Mouse (Mus musculus) MEL (cell line): Measurements from ENCODE around the gene Cbx4. TPM values are rescaled to one million over a fixed set of nuclear protein-coding genes. Genes with fewer than 3 reads are reported as not detected.

ENCODE experiments used
- DNase-seq: peaks from one replicate; pipeline ENCODE4 v3.0.0; 2011; ENCODE audit warnings: low read depth, low spot score
- H3K27ac ChIP-seq: 2 replicates; pipeline ENCODE4 v1.5.1; 2012; ENCODE audit warnings: low read depth, mild to moderate bottlenecking, control low read depth, low read length, moderate library complexity; ENCODE audit not compliant: control insufficient read depth
- H3K27me3 ChIP-seq, 2 experiments: fragments of 150-350 bp in 1 of 2; sonication (generic) in 1 of 2; 2 replicates each; pipeline ENCODE4 v1.6.1; 2012; ENCODE audit warnings: low read length in 2 of 2, mild to moderate bottlenecking in 2 of 2, improper control_type of control experiment in 1 of 2, moderate library complexity in 1 of 2; ENCODE audit not compliant: insufficient read depth in 2 of 2, control insufficient read depth in 1 of 2
- H3K36me3 ChIP-seq, 2 experiments: 2 replicates each; pipeline ENCODE4 v1.6.1; 2012 to 2014; ENCODE audit warnings: low read length in 2 of 2, improper control_type of control experiment in 1 of 2, inconsistent platforms in 1 of 2, mild to moderate bottlenecking in 1 of 2; ENCODE audit not compliant: insufficient read depth in 2 of 2, control insufficient read depth in 1 of 2
- H3K4me1 ChIP-seq, 2 experiments: fragments of 150-350 bp in 1 of 2; sonication (generic) in 1 of 2; 2 replicates each; pipeline ENCODE4 v1.6.1; 2012; ENCODE audit warnings: low read length in 2 of 2, improper control_type of control experiment in 1 of 2, mild to moderate bottlenecking in 1 of 2; ENCODE audit not compliant: insufficient read depth in 2 of 2, control insufficient read depth in 1 of 2
- H3K4me3 ChIP-seq, 2 experiments: fragments of 150-350 bp in 1 of 2; sonication (generic) in 1 of 2; 2 replicates each; pipeline ENCODE4 v1.5.1; 2012; ENCODE audit warnings: low read depth in 2 of 2, low read length in 2 of 2, mild to moderate bottlenecking in 2 of 2, moderate library complexity in 2 of 2, control low read depth in 1 of 2, improper control_type of control experiment in 1 of 2; ENCODE audit not compliant: control insufficient read depth in 1 of 2, insufficient read depth in 1 of 2
- H3K79me2 ChIP-seq: 2 replicates; pipeline ENCODE4 v1.6.1; 2012; ENCODE audit warnings: mild to moderate bottlenecking, low read length, moderate library complexity; ENCODE audit not compliant: control insufficient read depth, poor library complexity, insufficient read depth
- H3K9ac ChIP-seq: 2 replicates; pipeline ENCODE4 v1.6.1; 2012; ENCODE audit warnings: low read depth, mild to moderate bottlenecking, control low read depth, low read length, moderate library complexity; ENCODE audit not compliant: control insufficient read depth, poor library complexity, severe bottlenecking
- H3K9me3 ChIP-seq: fragments of 150-350 bp; sonication (generic); replicated peaks from 2 replicates; pipeline ENCODE4 v1.6.1; 2012; ENCODE audit warnings: mild to moderate bottlenecking, low read length, improper control_type of control experiment, moderate library complexity; ENCODE audit not compliant: insufficient read depth
- BHLHE40 ChIP-seq: IDR thresholded peaks from 2 replicates; pipeline ENCODE4 v1.6.1; 2012; ENCODE audit warnings: low read depth, mild to moderate bottlenecking, inconsistent platforms, low read length, improper control_type of control experiment, borderline replicate concordance
- HCFC1 ChIP-seq: IDR thresholded peaks from 2 replicates; pipeline ENCODE4 v1.6.1; 2012; ENCODE audit warnings: low read depth, mild to moderate bottlenecking, inconsistent platforms, low read length, improper control_type of control experiment, moderate library complexity
- MEF2A ChIP-seq: IDR thresholded peaks from 2 replicates; pipeline ENCODE4 v1.6.1; 2014; ENCODE audit warnings: low read depth, mild to moderate bottlenecking, inconsistent platforms, low read length, improper control_type of control experiment; ENCODE audit not compliant: poor library complexity, insufficient replicate concordance, severe bottlenecking; ENCODE audit errors: extremely low read depth
- MXI1 ChIP-seq: IDR thresholded peaks from 2 replicates; pipeline ENCODE4 v1.6.1; 2011; ENCODE audit warnings: mild to moderate bottlenecking, low read depth, low read length, improper control_type of control experiment
- NRF1 ChIP-seq: IDR thresholded peaks from 2 replicates; pipeline ENCODE4 v1.6.1; 2014; ENCODE audit warnings: low read depth, mild to moderate bottlenecking, inconsistent platforms, low read length, improper control_type of control experiment, moderate library complexity; ENCODE audit not compliant: poor library complexity, insufficient read depth, severe bottlenecking
- POLR2AphosphoS5 ChIP-seq: IDR thresholded peaks from 2 replicates; pipeline ENCODE4 v1.6.1; 2012; ENCODE audit warnings: low read depth, borderline replicate concordance, mild to moderate bottlenecking, inconsistent platforms, low read length, moderate library complexity, mixed read lengths
- RCOR1 ChIP-seq: IDR thresholded peaks from 2 replicates; pipeline ENCODE4 v1.6.1; 2012; ENCODE audit warnings: low read depth, mild to moderate bottlenecking, inconsistent platforms, low read length, improper control_type of control experiment
- SIN3A ChIP-seq: IDR thresholded peaks from 2 replicates; pipeline ENCODE4 v1.6.1; 2012; ENCODE audit warnings: low read length, improper control_type of control experiment, inconsistent platforms
- SMC3 ChIP-seq: IDR thresholded peaks from 2 replicates; pipeline ENCODE4 v1.6.1; 2011; ENCODE audit warnings: low read depth, low read length, improper control_type of control experiment
- USF1 ChIP-seq: IDR thresholded peaks from 2 replicates; pipeline ENCODE4 v1.6.1; 2014; ENCODE audit warnings: low read depth, mild to moderate bottlenecking, inconsistent platforms, low read length, improper control_type of control experiment, moderate library complexity
- ZKSCAN1 ChIP-seq: IDR thresholded peaks from 2 replicates; pipeline ENCODE4 v1.6.1; 2012; ENCODE audit warnings: low read depth, mild to moderate bottlenecking, inconsistent platforms, low read length, improper control_type of control experiment, moderate library complexity
- ZMIZ1 ChIP-seq: IDR thresholded peaks from 2 replicates; pipeline ENCODE4 v1.6.1; 2012; ENCODE audit warnings: low read depth, mild to moderate bottlenecking, inconsistent platforms, low read length, improper control_type of control experiment, moderate library complexity
- polyA plus RNA-seq, 2 experiments: library from polyadenylated mRNA; stranded (reverse) in 1 of 2; unstranded in 1 of 2; fragments of >175 nt in 1 of 2; fragments of >200 nt in 1 of 2; gene quantifications; 2 replicates each; pipeline versions ENCODE4 v1.2.1 to v1.2.4; 2012; ENCODE audit warnings: low replicate concordance in 2 of 2, low read depth in 1 of 2; ENCODE audit not compliant: insufficient read length in 2 of 2, insufficient read depth in 1 of 2, missing spikeins in 1 of 2
- total RNA-seq: library from RNA; depleted of rRNA; stranded (reverse); fragments of 300-350 nt; gene quantifications from 2 replicates; pipeline ENCODE4 v1.2.3, GENCODE M21; 2012

The Cbx4 gene
- total and polyA plus RNA-seq, 3 experiments, result 8.0 to 22.6 TPM; not detected in 1

- H3K9ac ChIP-seq, result no peak overlapping the region
- H3K4me1 ChIP-seq, result peaks cover 0 to 10% of the 10 kb centered on the region in 2 experiments; a peak in 3 of 4 replicates
- no peaks in the 10 kb centered on the region for H3K27me3 ChIP-seq
Observed at GRCm38 (mm10) chr11:119036934-119037779, 48.9 kb downstream of the Cbx4 start.

DNA sequence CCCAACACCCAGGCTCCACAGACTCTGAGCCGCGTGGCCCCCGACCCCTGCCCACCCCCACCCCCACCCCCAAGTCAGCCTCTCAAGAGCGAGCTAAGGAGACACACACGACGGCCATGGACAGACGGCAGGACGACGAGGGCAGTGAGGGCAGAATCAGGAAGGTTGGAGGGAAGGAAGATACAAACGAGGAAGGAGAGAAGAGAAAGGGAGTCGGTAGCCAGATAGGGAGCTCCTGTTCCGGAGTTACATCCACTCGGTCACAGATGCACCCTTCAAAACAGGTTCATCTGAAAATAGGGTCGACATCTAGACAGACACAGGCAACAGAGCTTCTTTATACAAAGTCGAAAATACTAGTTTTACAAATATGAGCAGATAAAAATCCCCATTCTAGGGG, 49.6 kb downstream of the Cbx4 start:
- Histone ChIP-seq H3K27me3 (no peaks in the 10 kb centered on the region), H3K9ac (no peak overlapping the region), H3K79me2 (peaks cover 4% of the 10 kb centered on the region), H3K4me1 (peaks cover 0 to 6% of the 10 kb centered on the region in 2 experiments; a peak in 3 of 4 replicates)
- no peak for TF ChIP-seq HCFC1
- no peak for TF ChIP-seq SMC3
- no peak for TF ChIP-seq BHLHE40
- TF ChIP-seq SIN3A, result no peak
- TF ChIP-seq NRF1, result no peak
- no peak for TF ChIP-seq MEF2A
- TF ChIP-seq MXI1, result no peak
- no peak for TF ChIP-seq RCOR1
- TF ChIP-seq USF1, result no peak
- TF ChIP-seq ZMIZ1, result no peak
- TF ChIP-seq POLR2AphosphoS5, result no peak
- TF ChIP-seq, all 39 proteins: peak for 0
- Histone ChIP-seq H3K27ac (no peak overlapping the region), H3K36me3 (peaks cover 0 to 7% of the 10 kb centered on the region in 2 experiments; a peak in 2 of 4 replicates), H3K9me3 (no peaks in the 10 kb centered on the region), H3K4me3 (no peak overlapping the region)
- DNase-seq, result no peak

More at GRCm38 (mm10) chr11:119036934-119037779, 48.9 kb downstream of the Cbx4 start:
- Histone ChIP-seq H3K36me3 (peaks cover 0 to 9% of the 10 kb centered on the region in 2 experiments; a peak in 2 of 4 replicates), H3K27ac (no peak overlapping the region), H3K9me3 (no peaks in the 10 kb centered on the region), H3K79me2 (peaks cover 4% of the 10 kb centered on the region), H3K4me3 (no peak overlapping the region)
- no peak for DNase-seq
- no peak for TF ChIP-seq ZKSCAN1
- TF ChIP-seq POLR2AphosphoS5, result no peak
